Mouse (Mus musculus) thymus, postnatal 0 days (tissue): ENCODE results near the gene Ccdc9b. TPM values are rescaled to one million over a fixed set of nuclear protein-coding genes. Genes with fewer than 3 reads are reported as not detected.

Source experiments
- DNase-seq: peaks from one replicate; pipeline ENCODE4 v3.0.0-alpha.2; 2015; ENCODE audit warnings: low spot score
- polyA plus RNA-seq: library from polyadenylated mRNA; unstranded; fragments of >200 nt; fragmentation: Nextera tagmentation; extraction: Ambion mirVana; gene quantifications from 2 replicates; pipeline ENCODE4 v1.2.1, GENCODE M21; 2015

Gene Ccdc9b
- polyA plus RNA-seq, 1 experiment from 2014 or later, result 0.27 TPM

- no peak for DNase-seq
Observed at GRCm38 (mm10) chr2:118714230-118714629, 48.2 kb downstream of the Ccdc9b start.

GRCm38 (mm10) chr2:118713631-118714030 lies 48.8 kb downstream of the Ccdc9b start:
- no peak for DNase-seq

- peak; percentile 70 for DNase-seq
Observed at GRCm38 (mm10) chr2:118711038-118711494, 51.4 kb downstream of the Ccdc9b start.

- DNase-seq, result no peak
Observed at GRCm38 (mm10) chr2:118709655-118710221, 52.7 kb downstream of the Ccdc9b start.

- no peak for DNase-seq
Observed at GRCm38 (mm10) chr2:118708472-118708871, 54.0 kb downstream of the Ccdc9b start.

GRCm38 (mm10) chr2:118706436-118706835 lies 56.0 kb downstream of the Ccdc9b start:
- no peak for DNase-seq

Other genes with a start within 250 kb of the Ccdc9b start
- 10.0 and 10.6 TPM in 2 replicates for gene Bmf, start 213.0 kb downstream of the Ccdc9b start, polyA plus RNA-seq
- gene Bub1b, start 164.4 kb downstream of the Ccdc9b start, polyA plus RNA-seq, result 85.5 and 87.8 TPM in 2 replicates
- 0.53 and 0.91 TPM in 2 replicates for gene Pak6, start 99.4 kb downstream of the Ccdc9b start, polyA plus RNA-seq
- gene Ankrd63, start 58.7 kb downstream of the Ccdc9b start, polyA plus RNA-seq, result not detected in 2 replicates
- 10.1 and 11.8 TPM in 2 replicates for gene Plcb2, start 34.2 kb downstream of the Ccdc9b start, polyA plus RNA-seq
- 22.3 and 26.4 TPM in 2 replicates for gene Inafm2, start 16.9 kb downstream of the Ccdc9b start, polyA plus RNA-seq
- gene Phgr1, start 10.1 kb upstream of the Ccdc9b start, polyA plus RNA-seq, result 0.92 and 1.5 TPM in 2 replicates
- gene Disp2, start 17.1 kb upstream of the Ccdc9b start, polyA plus RNA-seq, result 0.07 and 0.09 TPM in 2 replicates
- gene Knstrn, start 51.3 kb upstream of the Ccdc9b start, polyA plus RNA-seq, result 96.2 and 103 TPM in 2 replicates
- gene Ivd, start 99.3 kb upstream of the Ccdc9b start, polyA plus RNA-seq, result 33.7 and 47.5 TPM in 2 replicates
- 10.5 and 10.9 TPM in 2 replicates for gene Bahd1, start 137.7 kb upstream of the Ccdc9b start, polyA plus RNA-seq
- 6.6 and 7.7 TPM in 2 replicates for gene Chst14, start 163.8 kb upstream of the Ccdc9b start, polyA plus RNA-seq